Mouse (Mus musculus) thymus, postnatal 14 days (tissue): Measurements from ENCODE around the gene 1500009L16Rik.

ENCODE experiments used
- DNase-seq: peaks from one replicate; pipeline ENCODE4 v3.0.0; 2021

1500009L16Rik gene

GRCm38 (mm10) chr10:83763891-83764290, 41.2 kb downstream of the 1500009L16Rik start:
- no peak for DNase-seq

GRCm38 (mm10) chr10:83766882-83767281, 44.2 kb downstream of the 1500009L16Rik start:
- no peak for DNase-seq

- DNase-seq: peak; percentile 48
Measured at GRCm38 (mm10) chr10:83776272-83776878, 53.7 kb downstream of the 1500009L16Rik start.

GRCm38 (mm10) chr10:83777253-83777652, 54.6 kb downstream of the 1500009L16Rik start:
- DNase-seq: no peak

GRCm38 (mm10) chr10:83781854-83782253, 59.2 kb downstream of the 1500009L16Rik start:
- no peak for DNase-seq

- DNase-seq: no peak
Measured at GRCm38 (mm10) chr10:83782371-83783120, 59.9 kb downstream of the 1500009L16Rik start.

- DNase-seq: peak; percentile 17
Measured at GRCm38 (mm10) chr10:83785003-83785402, 62.3 kb downstream of the 1500009L16Rik start.

GRCm38 (mm10) chr10:83785627-83786392, 63.1 kb downstream of the 1500009L16Rik start:
- DNase-seq: no peak

GRCm38 (mm10) chr10:83795088-83795487, 72.4 kb downstream of the 1500009L16Rik start:
- DNase-seq: no peak

GRCm38 (mm10) chr10:83795500-83795899, 72.8 kb downstream of the 1500009L16Rik start:
- DNase-seq: no peak

GRCm38 (mm10) chr10:83804021-83804420, 81.4 kb downstream of the 1500009L16Rik start:
- no peak for DNase-seq

GRCm38 (mm10) chr10:83805201-83805718, 82.6 kb downstream of the 1500009L16Rik start:
- DNase-seq: no peak

- no peak for DNase-seq
Measured at GRCm38 (mm10) chr10:83807251-83807650, 84.6 kb downstream of the 1500009L16Rik start.
